Mouse (Mus musculus): ENCODE results near the gene Rcan2.

Gene Rcan2

GRCm38 (mm10) chr17:44023842-44024241, 222.7 kb downstream of the Rcan2 start:
- no peak for DNase-seq (ENCODE audit: low spot score)

GRCm38 (mm10) chr17:44025011-44025410, 223.9 kb downstream of the Rcan2 start:
- no peak for DNase-seq (ENCODE audit: low spot score)

DNA sequence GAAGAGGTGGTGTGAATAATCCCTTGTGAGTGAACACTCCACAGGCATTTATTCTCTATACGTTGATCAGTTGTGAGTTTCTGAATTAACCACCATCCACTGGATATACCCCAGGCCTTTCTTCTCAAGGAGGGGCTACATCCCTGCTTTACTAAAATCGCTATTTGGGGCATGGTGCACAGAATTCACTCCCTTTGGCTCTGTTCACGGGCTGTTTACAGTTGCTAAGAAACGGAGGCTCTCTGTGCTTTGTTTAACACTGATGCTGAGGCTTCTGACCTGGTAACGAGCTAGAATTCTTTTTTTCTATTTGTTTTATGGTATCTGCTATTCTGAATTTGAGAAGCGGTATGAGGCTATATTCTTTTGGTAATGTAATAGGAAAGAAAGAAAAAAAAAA, 224.8 kb downstream of the Rcan2 start:
- DNase-seq (ENCODE audit: low spot score) = no peak

DNA sequence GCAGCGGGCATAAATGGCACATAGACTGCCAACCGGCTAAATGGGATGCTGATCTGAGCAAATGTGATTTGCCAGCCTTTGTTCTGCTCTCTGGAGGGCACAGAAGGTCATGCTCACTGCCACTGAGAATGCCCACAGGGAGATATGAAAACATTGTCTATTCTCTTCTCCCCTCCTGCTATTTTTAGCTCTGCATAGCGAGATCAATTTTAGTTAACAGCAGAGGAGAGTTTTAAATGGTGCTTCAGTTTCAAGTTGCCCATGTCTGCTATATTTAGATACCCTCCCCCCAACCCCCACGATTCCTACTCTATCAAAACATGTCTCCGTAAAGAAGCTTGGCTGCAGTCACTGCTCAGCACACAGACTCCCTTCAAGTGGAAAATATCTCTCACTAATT, 225.2 kb downstream of the Rcan2 start:
- no peak for DNase-seq (ENCODE audit: low spot score)

- DNase-seq (ENCODE audit: low spot score) = no peak
Measured at GRCm38 (mm10) chr17:44026786-44027185, 225.6 kb downstream of the Rcan2 start.

DNA sequence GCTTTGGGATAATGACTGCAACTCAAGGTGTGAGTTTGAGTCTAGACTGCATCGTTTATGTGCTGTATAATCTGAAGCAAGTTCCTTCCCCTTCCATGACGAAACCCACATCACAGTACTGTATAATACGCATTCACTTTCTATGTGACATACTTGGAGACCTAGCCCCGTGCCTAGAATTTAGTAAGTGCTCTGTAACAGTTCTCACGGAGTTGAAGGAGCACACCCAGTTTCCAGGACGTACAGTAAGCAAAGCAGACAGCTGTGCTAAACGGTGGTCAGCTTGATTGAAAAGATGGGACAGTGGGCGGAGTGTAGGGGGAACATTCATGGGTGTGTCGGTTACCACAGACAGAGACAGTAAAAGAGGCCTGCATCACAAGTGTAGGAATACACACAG, 226.2 kb downstream of the Rcan2 start:
- no peak for DNase-seq (ENCODE audit: low spot score)

- no peak for DNase-seq (ENCODE audit: low spot score)
Measured at GRCm38 (mm10) chr17:44029616-44030015, 228.5 kb downstream of the Rcan2 start.

DNA sequence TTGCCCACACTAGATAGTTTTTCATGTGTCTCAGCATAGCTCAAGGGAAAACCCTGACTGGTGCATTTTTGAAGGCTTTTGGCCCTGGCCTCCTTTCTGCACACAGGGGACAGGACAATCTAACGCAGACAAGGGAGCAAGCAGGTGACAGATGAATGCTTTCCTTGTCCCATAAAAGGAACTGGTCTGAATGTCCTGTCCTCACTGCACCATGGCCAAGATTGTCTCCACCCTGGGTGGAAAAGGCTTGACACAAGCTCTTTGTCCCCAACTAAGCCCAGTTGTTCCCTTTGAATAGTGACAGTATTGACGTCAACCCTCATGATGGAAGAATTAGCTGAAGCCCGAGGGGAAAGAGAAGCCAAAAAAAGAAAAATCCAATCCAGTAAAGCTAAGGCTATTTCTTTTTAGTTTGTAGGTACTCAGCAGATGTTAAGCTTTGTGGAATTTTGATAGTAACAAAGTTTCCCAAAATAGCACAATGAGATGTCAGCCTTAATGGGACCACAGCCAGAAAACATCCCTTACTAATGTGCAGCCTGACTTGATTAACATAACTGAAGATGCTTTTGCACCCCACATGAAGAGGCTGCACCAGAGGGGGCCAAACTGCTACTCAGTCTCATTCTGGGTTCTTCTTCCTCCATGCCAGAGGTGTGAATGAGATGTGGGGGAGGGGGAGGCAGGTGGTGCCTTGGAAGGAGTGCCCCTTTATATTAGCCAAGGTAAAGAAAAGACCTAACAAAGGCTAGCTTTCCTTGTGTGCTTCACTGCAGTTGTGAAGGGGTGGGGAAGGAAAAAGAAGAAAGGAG, 229.8 kb downstream of the Rcan2 start:
- DNase-seq (ENCODE audit: low spot score) = no peak

DNA sequence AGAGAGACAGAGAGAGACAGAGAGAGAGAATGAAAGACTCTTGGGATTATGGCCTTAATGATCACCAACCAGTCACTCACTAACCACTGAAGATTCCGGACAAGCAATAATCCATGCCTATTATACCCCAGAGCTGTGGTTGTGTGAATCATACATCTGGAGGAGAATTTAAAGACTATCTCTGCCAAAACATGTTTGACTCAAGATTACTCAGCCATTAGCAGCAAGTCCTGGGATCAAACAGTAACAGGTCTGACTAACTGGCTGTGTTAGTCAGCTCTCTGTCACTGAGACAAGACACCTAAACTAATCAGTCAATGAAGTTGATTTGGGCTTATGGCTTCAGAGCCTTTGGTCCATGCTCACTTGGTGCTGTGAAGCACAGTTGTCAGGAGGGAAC, 233.9 kb downstream of the Rcan2 start:
- DNase-seq (ENCODE audit: low spot score) = no peak

GRCm38 (mm10) chr17:44038656-44039055, 237.5 kb downstream of the Rcan2 start:
- no peak for DNase-seq (ENCODE audit: low spot score)

DNA sequence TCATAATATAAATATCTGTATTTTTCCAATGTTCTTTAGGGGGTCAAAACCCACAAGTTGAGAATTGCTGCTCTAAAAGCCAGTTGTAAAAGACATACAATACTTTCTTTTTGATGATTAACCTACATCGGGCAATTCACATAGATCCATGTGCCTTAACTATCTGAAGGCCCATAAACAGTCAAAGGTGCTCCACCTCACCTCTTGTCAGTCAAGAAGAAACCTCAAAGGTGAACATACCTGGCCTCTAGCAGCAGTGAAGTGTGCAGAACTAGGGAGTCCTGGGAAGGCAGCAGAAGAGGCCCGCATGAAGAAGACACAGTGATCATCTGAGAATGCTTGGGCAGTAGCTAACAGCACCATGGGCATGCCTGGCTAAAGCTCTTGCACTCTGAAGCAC, 239.3 kb downstream of the Rcan2 start:
- DNase-seq (ENCODE audit: low spot score) = no peak

GRCm38 (mm10) chr17:44042301-44042700, 241.2 kb downstream of the Rcan2 start:
- no peak for DNase-seq (ENCODE audit: low spot score)

DNA sequence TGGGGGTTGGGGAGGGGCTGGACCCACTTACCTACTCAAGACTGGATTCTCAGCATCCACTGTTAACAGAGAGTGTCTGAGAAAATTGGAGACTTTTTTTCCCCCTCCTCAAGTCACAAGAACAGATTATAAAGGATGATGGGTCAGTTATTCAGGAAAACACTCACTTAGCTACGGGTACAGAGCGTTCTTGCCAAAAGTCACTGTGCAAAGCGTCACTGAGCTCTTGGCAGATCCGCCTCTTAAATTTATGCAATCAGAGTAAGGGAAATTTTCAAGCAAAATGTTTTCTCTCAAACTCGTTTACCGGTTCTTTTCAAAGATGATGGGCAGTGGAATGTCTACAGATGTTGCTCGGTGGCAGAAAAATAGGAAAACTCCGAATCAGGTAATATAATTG, 241.7 kb downstream of the Rcan2 start:
- DNase-seq (ENCODE audit: low spot score) = no peak

DNA sequence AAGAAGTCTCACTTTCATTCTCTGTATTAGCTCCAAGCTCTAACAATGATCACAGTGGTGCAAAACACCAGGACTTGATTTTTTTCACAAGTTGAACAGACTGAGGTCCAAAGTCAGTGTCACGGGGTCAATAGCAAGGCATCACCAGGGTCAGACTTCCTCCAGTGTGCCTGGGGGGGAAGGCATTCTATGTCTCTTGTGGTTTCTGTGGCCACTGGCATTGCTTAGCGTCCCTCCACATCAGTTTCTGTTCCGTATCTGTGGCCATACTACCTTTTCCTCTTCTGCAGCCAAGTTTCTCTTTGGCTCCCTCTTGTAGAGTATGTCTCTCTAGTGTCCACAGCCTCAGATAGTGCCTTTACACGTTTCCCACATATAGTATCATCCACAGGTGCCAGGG, 252.3 kb downstream of the Rcan2 start:
- no peak for DNase-seq (ENCODE audit: low spot score)

GRCm38 (mm10) chr17:44057123-44057522, 256.0 kb downstream of the Rcan2 start:
- no peak for DNase-seq (ENCODE audit: low spot score)

GRCm38 (mm10) chr17:44058145-44058544, 257.0 kb downstream of the Rcan2 start:
- no peak for DNase-seq (ENCODE audit: low spot score)

- no peak for DNase-seq (ENCODE audit: low spot score)
Measured at GRCm38 (mm10) chr17:44060781-44061180, 259.6 kb downstream of the Rcan2 start.

DNA sequence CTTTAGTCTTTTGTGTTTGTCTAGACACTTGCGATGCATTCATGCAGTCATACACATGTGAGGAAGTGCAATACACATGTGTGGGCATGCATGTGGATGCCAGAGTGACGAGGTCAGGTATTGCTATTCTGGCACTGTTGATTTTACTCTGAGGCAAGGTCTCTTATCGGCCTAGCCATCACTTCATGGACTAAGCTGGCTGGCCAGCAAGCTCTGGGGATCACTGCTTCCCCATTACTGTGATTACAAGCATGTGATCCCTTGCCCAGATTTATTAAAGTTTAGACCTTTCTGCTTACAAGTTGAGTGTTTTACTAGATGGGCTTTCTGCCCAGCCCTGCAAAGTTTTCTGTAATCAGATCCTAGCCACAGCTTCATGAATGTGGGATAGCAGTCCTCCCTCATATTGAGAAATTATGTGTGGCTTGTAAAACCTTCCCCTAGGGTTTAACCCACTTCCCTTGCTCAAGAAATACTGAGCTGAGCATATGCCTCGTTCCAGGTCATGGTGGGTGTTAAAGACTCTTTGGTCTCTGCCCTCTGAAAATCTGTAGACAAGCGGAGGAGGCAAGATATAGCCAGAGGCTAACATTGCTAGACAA, 260.2 kb downstream of the Rcan2 start:
- no peak for DNase-seq (ENCODE audit: low spot score)

- no peak for DNase-seq (ENCODE audit: low spot score)
Measured at GRCm38 (mm10) chr17:44068876-44069275, 267.7 kb downstream of the Rcan2 start.

DNA sequence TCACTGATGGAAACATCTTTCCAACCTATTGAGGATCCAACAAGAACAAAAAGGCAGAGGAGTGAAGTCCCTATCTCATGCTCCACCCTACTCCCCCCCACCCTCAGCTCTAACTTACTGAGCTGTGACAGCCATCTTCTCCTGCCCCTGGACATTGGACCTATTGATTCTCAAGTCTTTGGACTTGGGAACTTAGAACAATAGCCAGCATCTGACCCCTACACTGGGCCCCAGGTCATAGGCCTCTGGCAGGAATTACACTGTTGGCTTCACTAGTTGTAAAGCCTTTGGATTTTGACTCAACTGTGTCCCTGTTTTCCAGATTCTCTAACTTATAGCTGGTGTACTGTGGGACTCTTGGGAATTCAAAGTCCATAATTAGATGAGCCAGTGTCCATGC, 270.5 kb downstream of the Rcan2 start:
- DNase-seq (ENCODE audit: low spot score) = no peak

DNA sequence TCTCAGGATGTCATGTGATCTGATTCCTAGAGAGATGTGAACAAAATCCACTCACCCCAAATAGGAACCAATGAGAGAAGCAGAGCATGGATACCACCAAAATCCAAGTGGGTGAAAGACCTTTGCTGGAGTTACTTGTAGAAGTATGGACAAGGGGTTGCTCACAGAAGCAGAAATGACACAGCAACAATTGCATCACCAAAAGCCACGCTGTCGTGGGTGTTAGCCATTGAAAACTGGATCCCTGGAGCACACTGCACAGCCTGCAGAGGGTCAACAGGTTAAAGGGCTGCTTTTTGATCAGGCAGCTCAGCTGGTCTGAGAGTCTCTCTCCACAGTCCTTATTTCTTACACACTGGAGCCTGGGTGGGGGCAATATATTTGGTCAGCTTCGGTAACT, 274.4 kb downstream of the Rcan2 start:
- DNase-seq (ENCODE audit: low spot score) = no peak

GRCm38 (mm10) chr17:44076051-44076680, 275.0 kb downstream of the Rcan2 start:
- DNase-seq (ENCODE audit: low spot score) = no peak

GRCm38 (mm10) chr17:44077146-44077842, 276.1 kb downstream of the Rcan2 start:
- DNase-seq (ENCODE audit: low spot score) = no peak

All from ovary, postnatal 10 days (tissue).